Mouse (Mus musculus) urinary bladder, postnatal 10 days (tissue): ENCODE measurements around the gene Tmem72.

Experiments used
- DNase-seq: peaks from one replicate; pipeline ENCODE4 v3.0.0; 2022; ENCODE audit warnings: low spot score

Tmem72 gene

DNA sequence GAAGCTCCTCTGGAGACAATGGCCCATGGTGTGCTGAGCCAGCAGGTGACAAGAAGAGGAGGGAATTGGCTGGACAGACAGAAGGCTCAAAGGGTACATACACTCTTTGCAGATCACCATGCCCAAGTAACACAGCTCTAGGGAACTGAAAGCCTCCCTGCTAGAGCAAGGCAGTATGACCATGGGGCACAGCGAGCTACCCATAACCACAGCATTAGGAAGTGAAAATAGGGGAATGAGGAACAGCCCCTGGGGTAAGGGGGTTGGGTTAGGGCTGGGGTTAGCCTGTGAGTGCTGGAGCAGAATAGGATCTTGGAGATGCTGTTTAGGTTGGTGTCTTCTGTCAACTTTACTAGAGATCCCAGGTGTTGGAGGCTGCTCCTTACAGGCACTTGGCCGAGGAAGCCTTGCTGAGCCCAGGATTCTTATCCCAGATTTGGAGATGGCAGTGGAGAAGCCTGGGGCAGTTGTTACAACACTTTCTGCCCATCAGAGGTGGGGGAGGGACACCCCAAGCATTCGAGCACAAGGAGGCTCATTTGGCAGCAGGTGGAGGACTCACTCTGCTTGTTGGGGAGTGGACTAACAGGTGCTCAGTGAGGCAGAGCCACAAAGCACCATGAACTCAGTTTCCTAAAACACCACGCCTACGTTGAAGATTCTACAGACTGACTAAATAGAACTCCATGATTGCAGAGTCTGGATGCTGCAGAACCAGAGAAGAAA is 37.0 kb downstream of the Tmem72 start:
- DNase-seq = no peak

DNA sequence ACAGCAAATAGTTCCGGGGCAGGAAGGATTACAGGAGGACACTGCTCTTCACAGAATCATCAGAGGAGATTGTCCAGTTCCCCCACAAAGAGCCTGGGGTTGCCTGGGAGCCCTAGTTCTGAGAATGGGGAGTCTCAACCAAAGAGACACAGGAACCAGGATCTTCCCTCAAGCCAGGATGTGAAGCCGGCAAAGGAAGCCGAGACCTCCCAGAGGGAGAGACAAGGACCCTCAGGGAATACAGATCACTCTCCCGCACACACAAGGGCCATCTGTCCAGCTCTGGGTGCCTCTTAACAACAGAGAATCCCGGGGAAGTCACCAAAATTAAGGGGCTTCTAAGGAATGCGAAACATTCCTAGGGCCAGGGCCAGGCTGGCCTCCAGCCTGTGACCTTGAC is 39.4 kb downstream of the Tmem72 start:
- DNase-seq = no peak

- DNase-seq = no peak
These were observed 40.3 kb downstream of the Tmem72 start for GRCm38 (mm10) chr6:116676355-116676913.

GRCm38 (mm10) chr6:116674283-116674886 is 42.3 kb downstream of the Tmem72 start:
- DNase-seq = no peak

GRCm38 (mm10) chr6:116673471-116674282 is 43.0 kb downstream of the Tmem72 start, which contains the start of gene Rassf4:
Gene Rassf4, minus strand, starts transcription at chr6:116673952.
- peak; percentile 51 for DNase-seq

GRCm38 (mm10) chr6:116672349-116672748 is 44.4 kb downstream of the Tmem72 start:
- no peak for DNase-seq

GRCm38 (mm10) chr6:116671768-116672167 is 44.9 kb downstream of the Tmem72 start:
- no peak for DNase-seq

DNA sequence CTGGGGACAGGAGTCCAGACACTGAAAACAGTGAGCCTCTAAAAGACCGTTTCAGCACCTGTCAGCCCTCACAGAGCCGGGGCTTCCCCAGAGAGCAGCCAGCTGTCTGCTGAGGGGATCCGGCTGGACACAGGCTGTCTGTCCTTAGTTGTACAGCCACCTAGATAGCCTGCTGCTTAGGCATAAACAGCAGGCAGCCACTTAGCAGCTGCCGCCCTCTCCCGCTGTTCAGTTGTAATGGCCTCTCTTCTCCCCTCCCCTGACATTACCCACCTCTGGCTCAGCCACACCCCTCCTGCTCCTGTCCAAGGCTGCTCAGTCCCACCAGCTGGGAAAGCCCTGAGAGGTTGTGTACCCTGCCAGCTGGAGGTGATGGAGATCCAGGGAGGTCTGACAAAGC is 45.7 kb downstream of the Tmem72 start:
- no peak for DNase-seq

DNA sequence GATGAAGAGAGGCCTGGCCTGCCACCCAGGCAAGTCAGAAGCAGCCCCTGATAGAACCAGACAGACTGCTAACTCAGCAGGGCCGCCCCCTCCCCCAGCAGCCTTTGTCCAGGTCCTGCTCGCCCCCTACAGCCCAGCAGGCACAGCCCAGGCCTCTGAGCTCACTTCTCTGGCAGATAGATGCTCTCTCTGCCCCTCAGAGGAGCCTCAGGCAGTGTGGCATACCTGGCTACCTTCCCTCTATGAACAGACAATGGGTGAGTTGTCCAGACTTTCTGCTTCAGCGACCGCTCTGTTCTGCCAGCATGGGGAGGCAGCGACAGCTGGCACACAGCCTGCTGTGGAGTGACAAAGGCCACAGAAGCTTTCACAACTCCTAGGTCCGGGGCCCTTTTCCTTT is 46.6 kb downstream of the Tmem72 start:
- no peak for DNase-seq

GRCm38 (mm10) chr6:116668682-116669470 is 47.8 kb downstream of the Tmem72 start:
- no peak for DNase-seq

- DNase-seq = no peak
These were observed 49.3 kb downstream of the Tmem72 start for GRCm38 (mm10) chr6:116667382-116667781.

DNA sequence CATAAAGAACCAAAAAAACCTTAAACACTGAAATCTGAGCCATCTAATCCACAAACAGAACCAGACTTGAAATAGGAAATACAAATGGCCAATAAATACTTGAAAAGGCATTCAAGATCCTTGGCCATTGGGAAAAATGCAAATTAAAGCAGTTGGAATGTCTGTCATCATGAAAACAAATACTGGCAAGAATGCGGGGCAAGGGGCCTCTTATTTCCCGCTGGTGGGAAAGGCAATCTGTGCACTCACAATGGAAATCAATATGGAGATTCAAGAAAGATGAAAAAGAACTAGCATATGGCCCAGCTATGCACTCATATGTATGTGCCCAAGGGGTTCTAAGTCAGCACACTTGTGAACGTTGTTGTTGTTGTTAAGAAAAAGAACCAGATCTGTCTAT is 49.8 kb downstream of the Tmem72 start:
- no peak for DNase-seq

- no peak for DNase-seq
These were observed 50.5 kb downstream of the Tmem72 start for GRCm38 (mm10) chr6:116666085-116666750.

- DNase-seq = no peak
These were observed 51.9 kb downstream of the Tmem72 start for GRCm38 (mm10) chr6:116664830-116665229.

GRCm38 (mm10) chr6:116664031-116664430 is 52.7 kb downstream of the Tmem72 start:
- no peak for DNase-seq

DNA sequence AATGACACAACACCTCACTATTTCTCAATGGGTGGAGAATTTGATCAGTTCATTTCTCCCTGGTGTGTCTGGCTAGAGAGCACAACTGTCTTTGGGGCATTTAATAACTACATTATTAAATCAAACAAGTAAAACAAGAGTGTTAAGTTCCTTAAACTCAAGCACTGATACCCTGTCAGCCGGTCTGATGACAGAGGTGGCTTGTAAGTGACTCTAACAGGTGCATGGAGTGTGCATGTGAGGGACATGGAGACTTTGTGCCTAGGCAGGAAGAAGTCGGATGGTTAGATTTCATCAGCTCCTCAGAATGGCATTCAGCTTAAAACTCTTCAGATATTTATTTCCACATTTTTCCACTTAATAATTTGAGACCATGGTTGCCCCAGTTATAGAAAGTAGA is 53.3 kb downstream of the Tmem72 start:
- no peak for DNase-seq

GRCm38 (mm10) chr6:116653684-116654454 is 62.8 kb downstream of the Tmem72 start:
- DNase-seq = no peak

- no peak for DNase-seq
These were observed 63.5 kb downstream of the Tmem72 start for GRCm38 (mm10) chr6:116653191-116653590.

DNA sequence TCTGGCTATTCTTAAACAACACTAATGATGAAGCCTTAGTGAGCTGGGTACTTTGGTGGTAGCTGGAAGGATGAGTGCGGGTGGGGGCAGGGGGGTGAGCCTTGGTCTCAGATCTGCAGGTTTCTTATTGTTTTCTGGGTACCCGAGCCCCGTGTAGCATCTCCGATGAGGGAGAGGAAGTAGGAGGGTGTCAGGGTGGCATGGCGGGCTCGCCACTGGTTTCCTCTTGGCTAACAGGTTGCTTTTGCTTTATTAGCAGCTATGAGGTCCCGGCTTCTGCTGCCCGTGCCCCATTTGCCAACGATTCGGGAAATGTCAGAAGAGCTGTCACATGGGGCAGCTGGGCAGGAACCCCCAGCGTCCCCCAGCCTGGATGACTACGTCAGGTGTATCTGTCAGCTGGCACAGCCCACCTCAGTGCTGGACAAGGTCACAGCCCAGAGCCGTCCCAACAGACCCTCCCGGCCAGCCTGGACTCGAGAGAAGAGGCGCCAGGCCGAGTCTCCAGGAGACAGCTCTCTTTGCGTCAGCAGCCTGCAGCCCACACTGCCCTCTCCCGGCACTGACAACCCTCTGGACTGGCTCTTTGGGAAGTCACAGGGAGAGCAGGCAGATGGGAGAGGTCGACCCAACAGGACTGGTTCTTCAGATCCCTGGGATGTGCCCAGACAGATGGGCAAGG is 65.1 kb downstream of the Tmem72 start:
- no peak for DNase-seq

GRCm38 (mm10) chr6:116650406-116650805 is 66.3 kb downstream of the Tmem72 start, which contains the start of gene Depp1:
Gene Depp1, plus strand, starts transcription at chr6:116650609.
- no peak for DNase-seq
